Mouse (Mus musculus) ES-E14 (cell line): ENCODE data around the gene G3bp1.

ENCODE experiments used
- CHD2 ChIP-seq: IDR thresholded peaks from 2 replicates; pipeline ENCODE4 v1.6.1; 2014; ENCODE audit warnings: mild to moderate bottlenecking, low read depth, low read length, inconsistent platforms
- MAFK ChIP-seq: IDR thresholded peaks from 2 replicates; pipeline ENCODE4 v1.6.1; 2014; ENCODE audit warnings: mild to moderate bottlenecking, low read depth, low read length, inconsistent platforms; ENCODE audit not compliant: insufficient read depth
- ZC3H11A ChIP-seq: IDR thresholded peaks from 2 replicates; pipeline ENCODE4 v1.6.1; 2012; ENCODE audit warnings: low read depth, mild to moderate bottlenecking, inconsistent platforms, low read length, borderline replicate concordance
- ZNF384 ChIP-seq: IDR thresholded peaks from 2 replicates; pipeline ENCODE4 v1.6.1; 2012; ENCODE audit warnings: low read depth, low read length, inconsistent platforms

DNA sequence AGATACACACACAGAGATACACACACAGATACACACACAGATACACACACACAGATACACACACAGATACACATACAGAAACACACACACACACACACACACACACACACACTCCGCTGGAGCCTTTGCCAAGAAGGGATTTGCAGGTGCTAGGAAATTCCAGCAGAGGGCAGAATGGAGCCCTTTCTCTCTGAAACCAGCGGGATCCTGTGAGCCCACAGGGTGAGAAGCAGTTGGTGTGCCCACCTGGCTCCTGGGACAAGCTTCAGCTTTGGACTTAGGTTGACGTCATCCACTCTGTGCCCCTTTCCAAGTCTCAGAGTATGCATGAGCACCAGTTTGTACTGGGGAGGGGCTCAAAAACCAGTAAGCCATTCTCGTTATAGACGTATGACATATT lies 41.9 kb downstream of the G3bp1 start:
- no peak for TF ChIP-seq MAFK
- TF ChIP-seq CHD2: no peak
- no peak for TF ChIP-seq ZC3H11A
- no peak for TF ChIP-seq ZNF384
